Mouse (Mus musculus) right cerebral cortex, adult 2 months (tissue): ENCODE measurements around the gene Hspd1.
A peak's percentile ranks its signal among the peaks of the same experiment; 100 is the strongest.
"Not testable (repeated sequence)": the region's sequence is repeated elsewhere in the genome, so short reads cannot be mapped to it uniquely, and the experiment has no call there.

Experiments used
- DNase-seq, 2 experiments: peaks; one replicate each; pipeline ENCODE4 v3.0.0; 2021 to 2022; ENCODE audit warnings: low spot score in 2 of 2

Gene Hspd1

GRCm38 (mm10) chr1:55087401-55087904 lies 590 bp downstream of the Hspd1 start:
- peak in 1 of 2 experiments; percentile 72 for DNase-seq

- DNase-seq: peak; percentile 14 to 20
These were observed 1.1 kb downstream of the Hspd1 start for GRCm38 (mm10) chr1:55086868-55087400.

- DNase-seq: no peak
These were observed 2.2 kb downstream of the Hspd1 start for GRCm38 (mm10) chr1:55085781-55086366.

DNA sequence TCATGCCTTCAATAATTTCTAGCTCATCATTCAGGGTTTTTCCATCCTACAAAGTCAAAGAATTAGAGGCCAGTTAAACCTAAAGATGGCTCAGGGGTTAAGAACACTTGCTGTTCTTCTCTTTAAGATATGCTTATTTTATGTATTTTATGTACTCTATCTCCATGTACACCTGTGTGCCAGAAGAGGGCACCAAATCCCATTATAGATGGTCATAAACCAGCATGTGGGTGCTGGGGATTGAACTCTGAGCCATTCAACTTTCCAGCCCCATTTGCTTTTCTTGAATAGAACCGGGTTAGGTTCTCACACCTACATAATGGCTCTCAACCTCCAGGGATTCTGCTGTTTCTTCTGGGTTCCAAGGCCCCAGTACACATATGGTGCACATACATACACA lies 5.9 kb downstream of the Hspd1 start:
- DNase-seq: no peak

- DNase-seq: no peak
These were observed 8.4 kb downstream of the Hspd1 start for GRCm38 (mm10) chr1:55079677-55080076.

DNA sequence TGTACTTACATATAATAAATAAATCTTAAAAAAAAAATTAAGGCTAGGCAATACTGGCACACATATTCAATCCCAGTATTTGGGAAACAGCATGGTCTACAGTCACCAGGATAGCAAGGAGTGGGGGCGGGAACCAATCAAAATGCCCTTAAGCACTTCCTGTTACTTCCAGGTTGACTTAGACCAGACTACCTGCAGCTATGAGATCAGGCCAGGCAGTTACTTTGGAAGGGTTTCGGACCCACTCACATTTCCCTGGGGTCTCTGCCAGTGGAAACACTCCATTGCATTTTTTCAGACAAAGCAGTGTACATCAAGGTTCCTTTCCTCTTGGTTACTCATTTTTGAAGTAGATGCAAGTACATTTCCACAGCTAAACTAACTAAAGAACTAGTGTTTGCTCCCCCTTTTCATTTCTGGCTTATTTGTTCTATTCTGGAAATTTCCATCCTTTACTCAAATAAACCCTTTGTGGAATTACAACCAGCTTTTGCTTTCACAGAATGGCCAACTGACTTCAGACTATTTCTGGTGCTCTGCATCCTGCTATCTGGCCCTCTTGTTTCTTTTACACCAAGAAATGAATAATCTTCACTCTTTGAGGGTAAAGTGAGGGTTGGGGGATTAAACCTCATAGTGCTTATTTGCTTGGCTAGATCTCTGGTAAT lies 11.1 kb downstream of the Hspd1 start:
- DNase-seq: no peak

DNA sequence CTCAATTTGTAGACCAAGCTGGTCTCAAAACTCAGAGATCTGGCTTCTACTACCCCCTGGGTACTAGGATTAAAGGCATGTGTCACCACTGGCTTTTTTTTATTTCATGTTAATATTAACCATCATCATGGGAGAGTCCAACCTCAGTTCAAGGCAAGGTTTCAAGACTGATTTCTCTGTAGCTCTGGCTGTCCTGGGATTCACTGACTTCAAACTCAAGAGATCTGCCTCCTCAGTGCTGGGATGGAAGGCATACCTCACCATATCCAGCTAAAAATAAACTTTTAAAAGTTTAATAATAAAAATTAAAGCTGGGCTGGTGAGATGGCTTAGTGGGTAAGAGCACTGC lies 11.7 kb downstream of the Hspd1 start:
- no peak for DNase-seq

DNA sequence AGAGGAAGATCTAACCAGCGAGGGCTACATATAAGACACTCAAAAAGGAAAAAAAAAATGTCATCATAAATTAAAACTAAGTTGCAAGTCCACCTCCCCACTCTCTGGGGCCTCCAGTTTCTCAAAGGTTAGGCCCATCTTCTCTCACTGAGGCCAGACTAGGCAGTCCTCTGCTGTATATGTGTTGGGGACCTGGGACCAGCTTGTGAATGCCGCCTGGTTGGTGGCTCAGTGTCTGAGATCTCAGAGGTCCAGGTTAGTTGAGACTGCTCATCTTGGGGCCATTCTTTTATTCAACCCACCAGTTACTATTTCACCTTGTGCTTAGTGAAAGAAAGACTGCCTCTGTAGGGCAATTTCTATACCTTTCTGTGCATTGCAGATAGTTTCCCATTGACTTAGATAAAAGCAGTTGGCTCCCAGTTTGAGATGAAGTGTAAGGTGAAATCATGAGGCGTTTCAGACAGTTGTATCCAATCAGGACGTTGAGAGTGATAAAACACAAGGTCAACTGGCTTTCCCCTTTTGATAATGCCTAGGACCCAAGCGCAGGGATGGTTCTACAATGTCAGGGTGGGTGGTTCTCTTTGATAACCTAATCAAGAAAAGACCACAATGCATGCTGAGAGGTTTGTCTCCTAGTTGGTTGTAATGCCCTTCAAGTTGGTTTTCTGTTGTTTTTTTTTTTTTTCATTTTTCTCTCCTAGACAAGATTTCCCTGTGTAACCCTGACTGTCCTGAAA lies 12.2 kb downstream of the Hspd1 start:
- DNase-seq: no peak

- no peak for DNase-seq
These were observed 13.3 kb downstream of the Hspd1 start for GRCm38 (mm10) chr1:55074757-55075156.

DNA sequence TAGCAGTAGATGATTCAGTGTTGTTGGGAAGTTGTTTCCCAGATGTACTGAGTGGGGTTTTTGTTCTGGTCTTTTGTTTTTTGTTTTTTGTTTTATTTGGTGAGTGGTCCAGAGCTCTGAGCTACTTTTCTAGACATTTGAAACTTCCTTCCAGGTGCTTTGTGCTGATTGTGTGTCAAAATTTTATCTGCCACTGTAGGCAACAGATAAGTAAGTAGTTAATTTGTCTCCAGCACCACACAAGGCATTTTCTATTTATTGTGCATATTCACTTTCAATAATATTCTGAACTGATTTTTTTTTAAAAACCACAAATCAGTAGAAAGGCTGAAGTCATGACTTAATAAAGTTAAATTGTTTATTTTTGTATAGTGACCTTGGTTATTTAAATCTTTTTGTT lies 15.7 kb downstream of the Hspd1 start:
- not testable (repeated sequence) for DNase-seq

GRCm38 (mm10) chr1:55061772-55062171 lies 26.3 kb downstream of the Hspd1 start:
- no peak for DNase-seq

DNA sequence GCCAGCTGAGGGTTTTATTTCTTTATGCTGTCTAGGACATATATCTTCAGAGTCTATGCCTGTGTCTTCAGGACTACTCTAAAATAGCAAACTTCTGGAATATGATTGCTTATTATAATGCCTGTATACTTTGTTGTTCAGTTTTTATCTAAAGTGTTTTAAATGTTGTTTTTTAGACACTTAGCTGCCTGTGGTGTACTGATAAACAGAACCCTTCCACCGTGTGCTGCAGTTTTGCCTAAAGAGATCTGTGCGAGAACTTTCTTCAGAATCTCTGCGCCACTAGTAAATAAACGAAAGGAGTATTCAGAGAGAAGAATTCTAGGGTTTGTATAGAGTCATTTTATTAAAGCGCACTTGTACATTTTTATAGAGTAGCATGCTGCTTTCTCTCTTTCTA lies 26.9 kb downstream of the Hspd1 start:
- DNase-seq: no peak

- not testable (repeated sequence) for DNase-seq
These were observed 29.7 kb downstream of the Hspd1 start for GRCm38 (mm10) chr1:55058383-55058782.

DNA sequence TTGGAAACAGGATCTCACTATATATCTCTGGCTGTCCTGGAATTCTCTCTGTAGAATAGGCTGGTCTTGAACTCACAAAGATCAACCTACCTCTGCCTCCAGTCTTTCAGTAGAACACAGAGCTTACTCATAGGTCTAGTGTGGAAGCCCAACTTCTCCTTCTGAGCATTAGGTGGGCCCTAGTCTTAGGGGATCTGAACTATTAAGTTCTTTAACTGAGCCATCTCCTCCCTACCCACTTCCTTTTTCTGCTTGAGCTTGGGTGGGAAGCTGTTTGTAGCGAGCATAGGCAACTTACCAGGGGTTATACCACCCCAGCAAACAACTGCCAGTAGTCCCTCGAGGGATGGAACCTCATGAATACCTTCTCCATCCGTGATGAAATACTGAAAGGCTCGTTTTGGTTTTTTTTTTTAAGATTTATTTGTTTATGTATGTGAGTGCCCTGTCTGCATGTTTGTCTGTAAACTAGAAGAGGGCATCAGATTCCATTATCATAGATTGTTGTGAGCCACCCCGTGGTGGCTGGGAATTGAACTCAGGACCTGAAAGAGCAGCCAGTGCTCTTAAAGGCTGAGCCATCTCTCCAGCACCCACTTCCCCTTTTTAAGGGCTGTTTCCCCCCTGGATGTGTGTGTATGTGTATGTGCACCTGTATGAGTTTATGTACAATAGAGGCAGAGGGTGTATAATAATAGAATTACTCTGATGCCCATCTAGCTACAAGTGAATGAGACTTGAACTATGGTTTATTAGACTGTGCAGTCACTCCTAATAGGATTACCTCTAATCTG lies 32.5 kb downstream of the Hspd1 start:
- DNase-seq: no peak

DNA sequence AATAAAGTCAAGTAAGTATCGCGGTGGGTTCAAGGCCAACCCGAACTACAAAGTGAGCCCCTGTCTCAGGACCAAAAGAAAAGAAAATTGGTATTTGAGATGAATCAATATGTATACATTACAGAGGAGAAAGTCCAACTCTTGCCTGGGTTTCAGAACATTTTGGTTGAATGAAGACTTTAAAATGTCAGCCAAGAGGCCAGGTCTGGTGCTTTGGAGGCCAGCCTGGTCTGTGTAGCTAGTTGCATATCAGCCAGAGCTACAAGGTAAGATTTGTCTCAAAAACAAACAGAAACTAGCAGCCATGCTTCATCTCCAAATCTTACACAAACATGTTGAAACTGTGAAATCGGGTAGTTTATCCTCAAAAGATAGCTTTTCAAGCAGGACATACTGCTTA lies 34.4 kb downstream of the Hspd1 start:
- DNase-seq: no peak

DNA sequence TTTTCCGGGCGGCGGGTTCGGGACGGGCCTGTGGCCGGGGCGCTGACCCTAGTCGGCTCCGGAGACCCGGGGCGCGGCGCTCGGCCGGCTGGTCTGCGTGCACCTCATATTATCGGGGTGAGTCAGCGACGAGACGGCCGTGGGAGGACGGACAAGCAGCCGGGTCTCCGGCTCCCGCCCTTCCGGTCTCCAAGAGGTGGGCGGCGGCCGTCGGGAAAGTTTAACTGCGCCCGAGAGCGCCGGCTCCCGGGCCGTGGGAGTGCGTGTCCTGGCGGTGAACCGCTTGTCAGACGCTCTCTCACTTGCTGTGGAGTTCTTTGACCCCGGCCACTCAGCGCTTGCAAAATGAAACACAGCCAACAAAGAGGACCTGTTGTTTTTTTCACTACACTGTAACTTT lies 35.0 kb downstream of the Hspd1 start:
- peak in 1 of 2 experiments; percentile 57 for DNase-seq

GRCm38 (mm10) chr1:55052355-55052953 lies 35.6 kb downstream of the Hspd1 start, which contains the start of gene Coq10b:
Coq10b (plus strand) TSS chr1:55052770.
- DNase-seq: peak; percentile 100

- DNase-seq: no peak
These were observed 36.4 kb downstream of the Hspd1 start for GRCm38 (mm10) chr1:55051671-55052070.

DNA sequence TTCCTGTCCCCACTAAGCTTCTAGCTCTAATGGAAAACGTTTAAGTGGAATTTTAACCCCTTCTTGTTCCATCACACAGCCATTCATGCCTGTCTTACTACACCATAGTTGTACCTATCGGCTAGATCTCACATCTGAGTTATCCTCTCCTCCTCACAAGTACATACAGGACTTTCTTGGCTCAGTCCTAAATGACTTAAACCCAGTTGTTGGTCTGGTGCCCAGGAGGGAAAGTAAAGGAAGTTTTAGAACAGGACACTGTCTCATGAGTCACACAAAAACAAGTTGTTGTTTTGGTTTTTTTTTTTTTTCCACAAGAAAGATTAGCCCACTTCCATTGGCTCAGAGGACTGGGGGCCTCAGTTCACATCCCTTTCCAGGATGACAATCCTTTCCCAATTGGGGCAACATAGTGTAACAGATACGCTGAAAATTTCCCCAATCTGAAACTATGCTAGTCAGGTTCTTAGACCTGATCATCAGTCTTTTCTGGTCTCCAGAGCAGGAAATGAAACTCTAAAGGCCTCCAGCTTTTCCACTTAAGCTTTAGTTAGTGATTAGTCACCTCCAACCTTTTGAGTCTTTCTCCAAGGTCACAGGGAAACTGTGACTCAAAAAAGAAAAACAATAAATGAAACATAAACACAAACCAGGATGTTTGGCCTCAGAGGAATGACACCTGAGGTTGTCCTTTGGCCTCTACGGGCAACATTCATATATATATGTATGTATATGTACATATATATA lies 39.0 kb downstream of the Hspd1 start:
- no peak for DNase-seq

DNA sequence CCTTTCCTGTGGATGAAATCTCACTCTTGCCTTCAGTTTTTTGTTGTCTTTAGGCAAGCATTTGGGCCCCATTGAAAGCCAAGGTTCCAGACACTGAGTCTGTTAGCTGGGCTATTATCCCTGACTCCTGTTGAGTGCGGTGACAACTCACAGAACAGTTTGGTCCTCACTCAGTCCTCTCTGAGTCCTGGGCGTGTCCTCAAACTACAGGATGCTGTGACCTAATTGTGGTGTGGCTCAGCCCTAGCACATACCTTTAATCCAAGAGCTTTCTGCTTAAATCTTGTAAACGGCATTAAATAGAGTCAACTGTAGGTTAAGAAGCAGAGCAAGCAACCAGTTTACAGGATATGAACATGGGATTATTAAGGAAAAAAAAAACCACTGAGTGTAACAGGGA lies 44.9 kb downstream of the Hspd1 start:
- DNase-seq: no peak

- no peak for DNase-seq
These were observed 45.8 kb downstream of the Hspd1 start for GRCm38 (mm10) chr1:55042246-55042645.
